Mouse (Mus musculus): Measurements from ENCODE around the gene Zbtb43. TPM values are rescaled to one million over a fixed set of nuclear protein-coding genes. Genes with fewer than 3 reads are reported as not detected.

The Zbtb43 gene
- polyA plus RNA-seq, 1 experiment: 14.2 TPM

- 35% methylated on average over 9 of the region's 9 CpGs for WGBS
- TF ChIP-seq CTCF (conservative IDR thresholded peaks at IDR 0.05; ENCODE audit: insufficient read depth, insufficient read length, low read depth, low read length): no peak
- TF ChIP-seq POLR2A (IDR thresholded peaks at IDR 0.05; ENCODE audit: low read depth, low read length): no peak
- no peaks in the 10 kb centered on the region for H3K4me1 ChIP-seq (ENCODE audit: control insufficient read depth, insufficient read depth, low read length)
- H3K36me3 ChIP-seq (ENCODE audit: control insufficient read depth, insufficient read depth, low read length): no peaks in the 10 kb centered on the region
- no peak for DNase-seq
- no peak overlapping the region for H3K27ac ChIP-seq (ENCODE audit: insufficient read depth, low read depth, low read length)
- H3K4me3 ChIP-seq (ENCODE audit: insufficient read depth, low read depth, low read length): no peak overlapping the region
- H3K27me3 ChIP-seq (replicated peaks; ENCODE audit: control insufficient read depth, insufficient read depth, low read length): no peaks in the 10 kb centered on the region
Measured at GRCm38 (mm10) chr2:33439980-33440670, 28.2 kb downstream of the Zbtb43 start.

- no peak for TF ChIP-seq CTCF (conservative IDR thresholded peaks at IDR 0.05; ENCODE audit: insufficient read depth, insufficient read length, low read depth, low read length)
- TF ChIP-seq POLR2A (IDR thresholded peaks at IDR 0.05; ENCODE audit: low read depth, low read length): no peak
- 32% methylated on average over 8 of the region's 8 CpGs for WGBS
- DNase-seq: no peak
- Histone ChIP-seq H3K36me3 (ENCODE audit: control insufficient read depth, insufficient read depth, low read length) (no peaks in the 10 kb centered on the region), H3K4me3 (ENCODE audit: insufficient read depth, low read depth, low read length) (no peak overlapping the region), H3K4me1 (ENCODE audit: control insufficient read depth, insufficient read depth, low read length) (no peaks in the 10 kb centered on the region), H3K27ac (ENCODE audit: insufficient read depth, low read depth, low read length) (no peak overlapping the region), H3K27me3 (replicated peaks; ENCODE audit: control insufficient read depth, insufficient read depth, low read length) (no peaks in the 10 kb centered on the region)
Measured at GRCm38 (mm10) chr2:33439471-33439881, 28.9 kb downstream of the Zbtb43 start.

GRCm38 (mm10) chr2:33438377-33438776, 30.0 kb downstream of the Zbtb43 start:
- H3K4me3 ChIP-seq (ENCODE audit: insufficient read depth, low read depth, low read length): no peak overlapping the region
- no peaks in the 10 kb centered on the region for H3K27me3 ChIP-seq (replicated peaks; ENCODE audit: control insufficient read depth, insufficient read depth, low read length)
- DNase-seq: no peak
- TF ChIP-seq CTCF (conservative IDR thresholded peaks at IDR 0.05; ENCODE audit: insufficient read depth, insufficient read length, low read depth, low read length) (no peak), POLR2A (IDR thresholded peaks at IDR 0.05; ENCODE audit: low read depth, low read length) (no peak)
- 88% methylated on average over 2 of the region's 2 CpGs for WGBS
- H3K27ac ChIP-seq (ENCODE audit: insufficient read depth, low read depth, low read length): no peak overlapping the region
- no peaks in the 10 kb centered on the region for H3K4me1 ChIP-seq (ENCODE audit: control insufficient read depth, insufficient read depth, low read length)
- no peaks in the 10 kb centered on the region for H3K36me3 ChIP-seq (ENCODE audit: control insufficient read depth, insufficient read depth, low read length)

GRCm38 (mm10) chr2:33437184-33437583, 31.2 kb downstream of the Zbtb43 start:
- Histone ChIP-seq H3K27me3 (replicated peaks; ENCODE audit: control insufficient read depth, insufficient read depth, low read length) (no peaks in the 10 kb centered on the region), H3K27ac (ENCODE audit: insufficient read depth, low read depth, low read length) (no peak overlapping the region), H3K36me3 (ENCODE audit: control insufficient read depth, insufficient read depth, low read length) (no peaks in the 10 kb centered on the region), H3K4me3 (ENCODE audit: insufficient read depth, low read depth, low read length) (no peak overlapping the region), H3K4me1 (ENCODE audit: control insufficient read depth, insufficient read depth, low read length) (no peaks in the 10 kb centered on the region)
- no peak for TF ChIP-seq CTCF (conservative IDR thresholded peaks at IDR 0.05; ENCODE audit: insufficient read depth, insufficient read length, low read depth, low read length)
- TF ChIP-seq POLR2A (IDR thresholded peaks at IDR 0.05; ENCODE audit: low read depth, low read length): no peak
- 75% methylated on average over 11 of the region's 11 CpGs for WGBS
- DNase-seq: no peak

- H3K27ac ChIP-seq (ENCODE audit: insufficient read depth, low read depth, low read length): no peak overlapping the region
Measured at GRCm38 (mm10) chr2:33436035-33436580, 32.3 kb downstream of the Zbtb43 start.

GRCm38 (mm10) chr2:33435036-33435650, 33.2 kb downstream of the Zbtb43 start:
- no peaks in the 10 kb centered on the region; the same call in 1 of the 2 replicates for H3K4me1 ChIP-seq (ENCODE audit: control insufficient read depth, insufficient read depth, low read length)
- no peak overlapping the region for H3K4me3 ChIP-seq (ENCODE audit: insufficient read depth, low read depth, low read length)
- no peak for DNase-seq
- H3K36me3 ChIP-seq (ENCODE audit: control insufficient read depth, insufficient read depth, low read length): no peaks in the 10 kb centered on the region
- WGBS: 65% methylated on average over 8 of the region's 8 CpGs
- no peak overlapping the region for H3K27ac ChIP-seq (ENCODE audit: insufficient read depth, low read depth, low read length)
- TF ChIP-seq CTCF (conservative IDR thresholded peaks at IDR 0.05; ENCODE audit: insufficient read depth, insufficient read length, low read depth, low read length) (no peak), POLR2A (IDR thresholded peaks at IDR 0.05; ENCODE audit: low read depth, low read length) (no peak)
- no peaks in the 10 kb centered on the region for H3K27me3 ChIP-seq (replicated peaks; ENCODE audit: control insufficient read depth, insufficient read depth, low read length)

More at GRCm38 (mm10) chr2:33436035-33436580, 32.3 kb downstream of the Zbtb43 start:
- TF ChIP-seq CTCF (conservative IDR thresholded peaks at IDR 0.05; ENCODE audit: insufficient read depth, insufficient read length, low read depth, low read length): no peak
- TF ChIP-seq POLR2A (IDR thresholded peaks at IDR 0.05; ENCODE audit: low read depth, low read length): no peak
- no peaks in the 10 kb centered on the region for H3K36me3 ChIP-seq (ENCODE audit: control insufficient read depth, insufficient read depth, low read length)
- no peaks in the 10 kb centered on the region for H3K27me3 ChIP-seq (replicated peaks; ENCODE audit: control insufficient read depth, insufficient read depth, low read length)
- no peaks in the 10 kb centered on the region for H3K4me1 ChIP-seq (ENCODE audit: control insufficient read depth, insufficient read depth, low read length)
- WGBS: 12% methylated on average over 16 of the region's 16 CpGs
- DNase-seq: no peak
- H3K4me3 ChIP-seq (ENCODE audit: insufficient read depth, low read depth, low read length): no peak overlapping the region

- H3K27me3 ChIP-seq (replicated peaks; ENCODE audit: control insufficient read depth, insufficient read depth, low read length): no peaks in the 10 kb centered on the region
- peak; percentile 67 for TF ChIP-seq CTCF (conservative IDR thresholded peaks at IDR 0.05; ENCODE audit: insufficient read depth, insufficient read length, low read depth, low read length)
- TF ChIP-seq POLR2A (IDR thresholded peaks at IDR 0.05; ENCODE audit: low read depth, low read length): no peak
- no peak overlapping the region for H3K4me3 ChIP-seq (ENCODE audit: insufficient read depth, low read depth, low read length)
- 65% methylated on average over 5 of the region's 5 CpGs for WGBS
- peaks cover 4% of the 10 kb centered on the region; the same call in 1 of the 2 replicates for H3K4me1 ChIP-seq (ENCODE audit: control insufficient read depth, insufficient read depth, low read length)
- H3K36me3 ChIP-seq (ENCODE audit: control insufficient read depth, insufficient read depth, low read length): no peaks in the 10 kb centered on the region
- no peak overlapping the region for H3K27ac ChIP-seq (ENCODE audit: insufficient read depth, low read depth, low read length)
- DNase-seq: peak; percentile 80
Measured at GRCm38 (mm10) chr2:33432877-33433276, 35.5 kb downstream of the Zbtb43 start.

All from kidney, adult 2 months (tissue).